Mouse (Mus musculus) bone marrow macrophage, adult 2 months (primary cell): Measurements from ENCODE around the gene Nupl2.

Experiments used
- CTCF ChIP-seq: IDR thresholded peaks from 2 replicates; pipeline ENCODE4 v1.5.1; 2012; ENCODE audit warnings: low read depth, mild to moderate bottlenecking, low read length, moderate library complexity
- POLR2A ChIP-seq: IDR thresholded peaks from 2 replicates; pipeline ENCODE4 v1.6.1; 2012; ENCODE audit warnings: mild to moderate bottlenecking, low read depth, low read length, borderline replicate concordance

DNA sequence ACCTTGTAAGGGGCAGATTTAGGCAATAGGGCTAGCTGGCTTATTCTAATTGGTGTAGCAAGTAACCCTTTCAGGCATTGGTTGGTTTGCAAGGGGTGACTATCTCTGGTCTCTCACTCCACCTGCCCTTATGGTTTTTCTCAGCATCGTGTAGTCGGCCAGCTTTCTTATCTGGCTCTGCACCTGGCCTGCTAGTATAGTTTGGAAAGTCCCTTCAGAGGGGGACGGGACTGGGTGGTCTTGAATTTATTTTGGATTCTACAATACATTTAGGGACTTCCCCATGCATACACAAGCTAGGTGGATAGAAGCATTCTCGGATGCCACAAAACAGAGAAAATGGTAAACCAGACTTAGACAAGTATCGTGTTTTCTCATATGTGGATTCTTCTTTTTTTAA, 17.8 kb upstream of the Nupl2 start:
- TF ChIP-seq POLR2A (no peak), CTCF (no peak)
